Mouse (Mus musculus): ENCODE measurements at regions not wholly inside any gene's neighbourhood (a gene's known extent, or its start where the extent isn't known, plus 50 kb on each side); places are given as distances from the start of the nearest gene placed in this dataset.

DNA sequence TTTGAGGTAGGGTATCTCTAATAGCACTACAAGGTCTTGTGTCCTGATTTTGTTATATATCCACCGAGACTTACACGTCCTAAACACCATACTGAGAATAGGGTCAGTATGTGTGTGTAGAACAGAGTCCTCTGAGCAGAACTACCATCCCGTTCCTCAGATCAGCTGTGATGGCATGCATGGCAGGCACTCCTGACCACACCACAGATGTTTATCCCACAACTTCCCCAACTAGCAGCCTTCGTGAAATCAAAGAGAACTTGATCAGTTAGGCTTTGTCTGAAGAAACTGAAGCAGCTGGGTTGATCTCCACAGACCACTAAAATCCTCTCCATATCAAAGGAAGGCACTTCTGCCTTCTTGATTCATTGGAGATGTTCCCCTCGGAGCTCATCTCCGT is 68.3 kb upstream of the Pitrm1 start:
- no peak for ATAC-seq (replicated peaks; ENCODE audit: low FRiP score, low TSS enrichment, poor library complexity, severe bottlenecking)

DNA sequence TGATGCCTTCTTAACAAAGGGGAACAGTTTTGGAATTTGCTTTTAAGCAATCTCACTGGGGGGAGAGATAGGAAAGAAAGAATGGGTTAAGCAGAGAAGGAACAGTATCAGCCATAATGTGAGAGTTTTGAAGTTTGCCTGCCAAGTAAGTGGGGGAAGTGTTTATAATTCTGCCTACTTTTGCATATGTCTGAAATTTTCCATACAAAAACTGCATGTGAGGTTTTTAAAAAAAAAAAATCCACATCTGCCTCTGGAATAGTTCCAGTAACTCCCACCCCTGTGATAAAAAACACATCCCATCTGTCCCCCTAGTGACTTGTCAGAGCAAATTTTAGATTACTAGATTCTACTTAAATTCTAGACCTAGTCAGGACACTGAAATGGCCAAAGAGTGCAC is 63.5 kb upstream of the Pitrm1 start:
- no peak for ATAC-seq (replicated peaks; ENCODE audit: low FRiP score, low TSS enrichment, poor library complexity, severe bottlenecking)

DNA sequence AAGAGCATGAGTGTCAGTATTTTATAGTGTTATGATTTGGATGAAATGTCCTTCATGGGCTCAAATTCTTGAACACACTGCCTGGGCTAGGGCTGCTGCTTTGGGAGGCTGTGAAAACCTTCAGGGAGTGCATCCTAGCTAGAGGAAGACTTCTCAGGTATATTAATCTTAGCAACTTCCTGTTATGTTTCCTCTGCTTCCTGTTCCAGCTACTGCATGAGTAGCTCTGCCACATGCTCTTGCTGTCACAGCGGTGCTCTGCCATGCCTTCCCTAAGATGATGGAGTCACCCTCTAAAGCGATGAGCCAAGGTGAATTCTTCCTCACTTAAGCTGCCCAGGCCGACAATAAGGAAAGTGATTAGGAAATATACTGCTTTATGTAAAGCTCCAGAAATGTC is 60.1 kb upstream of the Pitrm1 start:
- ATAC-seq (replicated peaks; ENCODE audit: low FRiP score, low TSS enrichment, poor library complexity, severe bottlenecking) = no peak

DNA sequence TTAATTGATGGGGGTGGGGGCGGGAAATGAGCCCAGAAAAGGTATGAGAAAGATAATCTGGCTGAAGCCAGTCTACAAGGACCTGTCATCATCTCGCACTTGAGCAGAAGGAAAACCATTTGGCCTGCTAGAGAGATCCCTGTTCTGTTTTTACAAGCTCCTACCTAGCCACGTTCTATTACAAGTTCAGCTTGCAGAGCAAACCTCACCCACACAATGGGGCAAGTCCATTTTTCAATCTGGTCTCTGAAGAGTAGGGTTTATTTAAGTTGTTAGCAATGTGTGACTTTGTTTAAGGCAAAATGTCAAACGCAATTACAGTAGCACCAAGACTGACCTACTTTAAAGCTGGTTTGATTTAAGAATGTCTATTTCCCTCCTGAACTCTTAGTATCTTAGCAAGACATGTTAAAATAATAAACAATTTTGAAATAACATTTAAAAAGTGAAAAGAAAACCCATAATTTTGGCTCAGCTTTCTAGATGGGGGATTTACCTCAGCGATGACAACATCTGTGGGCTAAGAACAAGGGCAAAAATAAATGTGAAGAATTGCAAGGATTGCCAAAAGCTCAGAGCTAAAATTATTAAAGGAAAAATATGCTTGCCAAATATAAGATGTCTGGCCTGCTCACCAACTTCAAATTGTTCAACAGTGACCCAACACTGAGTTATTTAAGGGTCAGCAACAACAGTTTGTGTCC is 54.9 kb upstream of the Pitrm1 start:
- ATAC-seq (replicated peaks; ENCODE audit: low FRiP score, low TSS enrichment, poor library complexity, severe bottlenecking) = no peak

All from megakaryocyte-erythroid progenitor cell, adult 5-6 weeks (primary cell).